Mouse (Mus musculus): Measurements from ENCODE around the gene Mtch1.

DNA sequence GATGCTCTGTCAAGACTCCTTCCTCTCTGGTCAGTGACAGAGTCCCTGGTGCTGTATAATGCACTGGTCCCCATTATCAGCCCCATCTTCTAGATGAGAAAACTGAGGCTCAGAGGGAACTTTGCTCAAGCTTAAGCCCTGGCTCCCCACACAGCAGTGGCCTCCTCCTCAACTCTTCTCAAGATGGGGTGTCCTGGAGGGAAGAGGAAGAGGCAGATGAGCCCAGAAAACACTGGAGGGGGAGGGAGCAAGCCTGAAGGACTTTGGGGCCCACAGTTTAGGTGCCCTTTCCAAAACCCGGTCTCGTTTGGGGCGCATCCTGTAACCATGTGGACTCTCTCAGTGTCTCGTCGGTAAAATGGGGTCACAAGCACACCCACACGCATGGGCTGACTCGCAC is 28.3 kb downstream of the Mtch1 start:
- no peak for TF ChIP-seq GATA1 (IDR thresholded peaks at IDR 0.05; ENCODE audit: low read length)
- no peak for TF ChIP-seq TAL1 (IDR thresholded peaks at IDR 0.05; ENCODE audit: low read length)

All from erythroblast, embryonic 14.5 days (primary cell).